In genomic region chr8:90300973-90301372, GRCm38 (mm10) we compare ENCODE assay signal across 21 mouse cellular contexts. TPM values are rescaled to one million over a fixed set of nuclear protein-coding genes. Genes with fewer than 3 reads are reported as not detected.
DNase-seq lines count a peak whose midpoint lies in the region; ATAC-seq and TF ChIP-seq lines count a peak whose summit lies in the region.
"Had no signal": no experiment of that assay in that cellular context is flagged by ENCODE, and none has a peak within 500 bp of the region (broad histone marks: within the 10 kb centered on the region; RNA-seq: fewer than 3 reads in every experiment).

No protein-coding gene starts in this region.

- H3K9ac ChIP-seq in heart, embryonic 14.5 days (ENCODE audit: low read length), result no peak overlapping the region
- no peak overlapping the region for H3K9ac ChIP-seq in heart, embryonic 12.5 days
- no peak overlapping the region for H3K9ac ChIP-seq in midbrain, embryonic 11.5 days (ENCODE audit: low read length)
- no peak overlapping the region for H3K9ac ChIP-seq in hindbrain, postnatal 0 days (replicated peaks; ENCODE audit: low read length)
- H3K9ac ChIP-seq in midbrain, postnatal 0 days (replicated peaks; ENCODE audit: low read length, poor library complexity, severe bottlenecking), result 0 out of 2 replicates have a peak overlapping the region, but pooled peaks have one; percentile 0
- H3K9ac ChIP-seq: limb, embryonic 13.5 days; liver, embryonic 12.5 days had no signal

- 14% methylated on average over 2 of the region's 2 CpGs for WGBS in heart, embryonic 14.5 days
- 16% methylated on average over 2 of the region's 2 CpGs for WGBS in heart, embryonic 12.5 days
- WGBS in midbrain, embryonic 10.5 days, result 59% methylated on average over 2 of the region's 2 CpGs
- 45% methylated on average over 2 of the region's 2 CpGs for WGBS in midbrain, embryonic 11.5 days
- WGBS in hindbrain, postnatal 0 days, result 20% methylated on average over 2 of the region's 2 CpGs
- WGBS in midbrain, postnatal 0 days, result 25% methylated on average over 2 of the region's 2 CpGs

- H3K4me2 ChIP-seq in heart, embryonic 14.5 days (ENCODE audit: low read length), result peak overlapping the region; percentile 13; the same call in 1 of the 2 replicates
- H3K4me2 ChIP-seq in heart, embryonic 12.5 days, result no peak overlapping the region
- H3K4me2 ChIP-seq in midbrain, embryonic 11.5 days, result no peak overlapping the region
- H3K4me2 ChIP-seq in hindbrain, postnatal 0 days (ENCODE audit: low read depth, low read length), result no peak overlapping the region
- no peak overlapping the region for H3K4me2 ChIP-seq in midbrain, postnatal 0 days (ENCODE audit: low read depth, low read length, poor library complexity, severe bottlenecking)
- H3K4me2 ChIP-seq: liver, embryonic 12.5 days had no signal

- H3K27ac ChIP-seq in heart, embryonic 14.5 days (replicated peaks in 1 of 2; ENCODE audit: control insufficient read depth in 1 of 2, insufficient read depth in 1 of 2, low read depth in 2 of 2, low read length in 2 of 2), result peak overlapping the region in 1 of 2 experiments; percentile 67; a peak in 1 of 4 replicates
- no peak overlapping the region for H3K27ac ChIP-seq in heart, embryonic 12.5 days (ENCODE audit: poor library complexity, severe bottlenecking)
- peak overlapping the region; percentile 71; the same call in 1 of the 2 replicates for H3K27ac ChIP-seq in midbrain, embryonic 10.5 days (replicated peaks)
- H3K27ac ChIP-seq in midbrain, embryonic 11.5 days (ENCODE audit: low read depth, low read length), result no peak overlapping the region
- 0 out of 2 replicates have a peak overlapping the region, but pooled peaks have one; percentile 26 for H3K27ac ChIP-seq in hindbrain, postnatal 0 days
- peak overlapping the region; percentile 48; the same call in 1 of the 2 replicates for H3K27ac ChIP-seq in midbrain, postnatal 0 days (ENCODE audit: low read depth, low read length)
- H3K27ac ChIP-seq: liver, embryonic 12.5 days had no signal

- H3K36me3 ChIP-seq in heart, embryonic 14.5 days (ENCODE audit: control insufficient read depth, insufficient read depth, low read length), result 0 out of 2 replicates have a peak, but pooled peaks cover 3% of the 10 kb centered on the region
- H3K36me3 ChIP-seq in heart, embryonic 12.5 days, result no peaks in the 10 kb centered on the region; the same call in 1 of the 2 replicates
- H3K36me3 ChIP-seq in midbrain, embryonic 10.5 days, result peaks cover 35% of the 10 kb centered on the region
- H3K36me3 ChIP-seq in midbrain, embryonic 11.5 days (ENCODE audit: control insufficient read depth, insufficient read depth, low read length), result 0 out of 2 replicates have a peak, but pooled peaks cover 3% of the 10 kb centered on the region
- H3K36me3 ChIP-seq in hindbrain, postnatal 0 days (ENCODE audit: insufficient read depth, low read length), result no peaks in the 10 kb centered on the region
- no peaks in the 10 kb centered on the region for H3K36me3 ChIP-seq in midbrain, postnatal 0 days (ENCODE audit: insufficient read depth, low read length)
- H3K36me3 ChIP-seq: limb, embryonic 13.5 days; liver, embryonic 12.5 days had no signal

- TF ChIP-seq CTCF in hindbrain, postnatal 0 days (IDR thresholded peaks at IDR 0.05; ENCODE audit: low read depth), result no peak
- no peak for TF ChIP-seq CTCF in midbrain, postnatal 0 days (IDR thresholded peaks at IDR 0.05)

- no peaks in the 10 kb centered on the region for H3K9me3 ChIP-seq in heart, embryonic 14.5 days (ENCODE audit: control insufficient read depth, low read length)
- H3K9me3 ChIP-seq in heart, embryonic 12.5 days (replicated peaks), result no peaks in the 10 kb centered on the region
- no peaks in the 10 kb centered on the region for H3K9me3 ChIP-seq in midbrain, embryonic 10.5 days (replicated peaks)
- H3K9me3 ChIP-seq in midbrain, embryonic 11.5 days (ENCODE audit: control insufficient read depth, low read length), result no peaks in the 10 kb centered on the region
- H3K9me3 ChIP-seq in hindbrain, postnatal 0 days (ENCODE audit: low read length), result no peaks in the 10 kb centered on the region
- H3K9me3 ChIP-seq in midbrain, postnatal 0 days (ENCODE audit: low read length), result no peaks in the 10 kb centered on the region
- H3K9me3 ChIP-seq: limb, embryonic 13.5 days; liver, embryonic 12.5 days had no signal

- ATAC-seq in heart, embryonic 14.5 days (ENCODE audit: insufficient number of reproducible peaks, insufficient read depth, low FRiP score, low read depth), result no peak
- no peak for ATAC-seq in heart, embryonic 12.5 days (ENCODE audit: insufficient number of reproducible peaks, low FRiP score)
- ATAC-seq in midbrain, embryonic 11.5 days (ENCODE audit: low FRiP score), result no peak
- ATAC-seq in hindbrain, postnatal 0 days, result no peak
- ATAC-seq in midbrain, postnatal 0 days (ENCODE audit: low FRiP score), result no peak
- ATAC-seq: CD4-positive, CD25-positive, alpha-beta regulatory T cell, adult 4 months; liver, embryonic 12.5 days had no signal

- intact Hi-C loops in left cerebral cortex, postnatal 4 days (cut with DNase I), result no loop called here

- H3K4me1 ChIP-seq in heart, embryonic 14.5 days (ENCODE audit: control insufficient read depth in 2 of 2, insufficient read depth in 2 of 2, low read length in 2 of 2), result peaks cover 5 to 38% of the 10 kb centered on the region in 2 experiments
- H3K4me1 ChIP-seq in heart, embryonic 12.5 days (replicated peaks), result peaks cover 15% of the 10 kb centered on the region
- H3K4me1 ChIP-seq in midbrain, embryonic 10.5 days, result peaks cover 78% of the 10 kb centered on the region
- H3K4me1 ChIP-seq in midbrain, embryonic 11.5 days (ENCODE audit: control insufficient read depth, insufficient read depth, low read length), result peaks cover 52% of the 10 kb centered on the region
- H3K4me1 ChIP-seq in hindbrain, postnatal 0 days (ENCODE audit: insufficient read depth, low read length), result peaks cover 18% of the 10 kb centered on the region
- H3K4me1 ChIP-seq in midbrain, postnatal 0 days (ENCODE audit: insufficient read depth, low read length), result peaks cover 13% of the 10 kb centered on the region; the same call in 1 of the 2 replicates
- H3K4me1 ChIP-seq: liver, embryonic 12.5 days had no signal

- no peaks in the 10 kb centered on the region for H3K27me3 ChIP-seq in heart, embryonic 14.5 days (ENCODE audit: control insufficient read depth, insufficient read depth, low read length)
- H3K27me3 ChIP-seq in heart, embryonic 12.5 days (replicated peaks), result no peaks in the 10 kb centered on the region
- H3K27me3 ChIP-seq in midbrain, embryonic 10.5 days (ENCODE audit: low read depth, poor library complexity, severe bottlenecking), result no peaks in the 10 kb centered on the region
- H3K27me3 ChIP-seq in midbrain, embryonic 11.5 days (ENCODE audit: control insufficient read depth, insufficient read depth, low read length), result no peaks in the 10 kb centered on the region
- no peaks in the 10 kb centered on the region for H3K27me3 ChIP-seq in hindbrain, postnatal 0 days (ENCODE audit: insufficient read depth, low read length)
- H3K27me3 ChIP-seq in midbrain, postnatal 0 days (ENCODE audit: insufficient read depth, low read length), result no peaks in the 10 kb centered on the region
- H3K27me3 ChIP-seq: liver, embryonic 12.5 days had no signal

- no peak for DNase-seq in midbrain, embryonic 10.5 days (ENCODE audit: low spot score)
- no peak for DNase-seq in midbrain, embryonic 11.5 days (ENCODE audit: low spot score, missing footprints)
- DNase-seq in hindbrain, postnatal 0 days (ENCODE audit: low spot score), result no peak
- no peak for DNase-seq in midbrain, postnatal 0 days (ENCODE audit: low spot score)
- DNase-seq in left cerebral cortex, postnatal 4 days, result no peak
- no peak for DNase-seq in cerebellum, adult 9-10 months
- DNase-seq: adrenal gland, postnatal 25 days; cerebellum, adult 9-11 months; heart, postnatal 10 days; kidney, adult 11 months; kidney, postnatal 10 days; layer of hippocampus, postnatal 36 days; lung, adult 18-20 months; lung, postnatal 10 days; right cerebral cortex, postnatal 14 days had no signal

- H3K4me3 ChIP-seq in heart, embryonic 14.5 days (ENCODE audit: control insufficient read depth in 1 of 2, insufficient read depth in 1 of 2, low read depth in 1 of 2, low read length in 2 of 2), result no peak overlapping the region
- H3K4me3 ChIP-seq in heart, embryonic 12.5 days, result no peak overlapping the region
- H3K4me3 ChIP-seq in midbrain, embryonic 10.5 days, result no peak overlapping the region
- no peak overlapping the region for H3K4me3 ChIP-seq in midbrain, embryonic 11.5 days (ENCODE audit: low read depth, low read length)
- H3K4me3 ChIP-seq in hindbrain, postnatal 0 days (ENCODE audit: low read length), result no peak overlapping the region
- H3K4me3 ChIP-seq in midbrain, postnatal 0 days (ENCODE audit: low read depth, low read length), result no peak overlapping the region
- H3K4me3 ChIP-seq: limb, embryonic 13.5 days; liver, embryonic 12.5 days had no signal

RNA-seq across cellular contexts. Expression of gene Tox3, which starts 47.2 kb away (rescaled TPM):
- polyA plus RNA-seq in heart, embryonic 14.5 days (2014; fragmentation: Nextera tagmentation; extraction: Ambion mirVana), result 28.5 and 29.0 TPM in 2 replicates
- polyA plus RNA-seq in heart, embryonic 12.5 days (2016; fragmentation: Nextera tagmentation; extraction: Ambion mirVana), result 18.4 and 20.3 TPM in 2 replicates
- polyA plus RNA-seq in midbrain, embryonic 10.5 days (2016; fragmentation: Nextera tagmentation; extraction: Ambion mirVana), result 14.8 and 19.1 TPM in 2 replicates
- 47.7 and 56.6 TPM in 2 replicates for polyA plus RNA-seq in midbrain, embryonic 11.5 days (2014; fragmentation: Nextera tagmentation; extraction: Ambion mirVana)
- total RNA-seq in hindbrain, postnatal 0 days (2014; rRNA removed), result 31.4 and 33.1 TPM in 2 replicates
- 21.2 and 22.2 TPM in 2 replicates for polyA plus RNA-seq in hindbrain, postnatal 0 days (2015; fragmentation: Nextera tagmentation; extraction: Ambion mirVana)
- 38.0 and 46.1 TPM in 2 replicates for total RNA-seq in midbrain, postnatal 0 days (2014; rRNA removed)
- 27.9 and 31.0 TPM in 2 replicates for polyA plus RNA-seq in midbrain, postnatal 0 days (2015; fragmentation: Nextera tagmentation; extraction: Ambion mirVana)
- total RNA-seq in left cerebral cortex, postnatal 4 days (2021), result 10 to 100 TPM; 26.4 to 27.3 TPM
- total RNA-seq: gastrocnemius, adult 18-20 months had no signal
- polyA plus RNA-seq: CD4-positive, CD25-positive, alpha-beta regulatory T cell, adult 4 months had no signal

Comparison
In these comparisons a context has a peak if more than half of its experiments do, and no peak if none do; other contexts are left out.
1. H3K27ac ChIP-seq: peak in midbrain, embryonic 10.5 days (single experiment), hindbrain, postnatal 0 days (single experiment) and midbrain, postnatal 0 days (single experiment); none in heart, embryonic 12.5 days (single experiment) and midbrain, embryonic 11.5 days (single experiment).